Mouse (Mus musculus) megakaryocyte, embryonic 14.5 days (primary cell): ENCODE data around the gene Dph5.

Source experiments
- FLI1 ChIP-seq: IDR thresholded peaks from 2 replicates; pipeline ENCODE4 v1.6.1; 2012; ENCODE audit warnings: low read length, inconsistent platforms, mixed read lengths
- GATA1 ChIP-seq: IDR thresholded peaks from 3 replicates; pipeline ENCODE4 v1.6.1; 2012; ENCODE audit warnings: mixed read lengths, low read length, inconsistent platforms, borderline replicate concordance

GRCm38 (mm10) chr3:115961311-115962027, 73.8 kb downstream of the Dph5 start:
- TF ChIP-seq GATA1 (no peak), FLI1 (no peak)
